Mouse (Mus musculus): Measurements from ENCODE around the gene Scd4.
A peak's percentile ranks its signal among the peaks of the same experiment; 100 is the strongest.

The Scd4 gene

DNA sequence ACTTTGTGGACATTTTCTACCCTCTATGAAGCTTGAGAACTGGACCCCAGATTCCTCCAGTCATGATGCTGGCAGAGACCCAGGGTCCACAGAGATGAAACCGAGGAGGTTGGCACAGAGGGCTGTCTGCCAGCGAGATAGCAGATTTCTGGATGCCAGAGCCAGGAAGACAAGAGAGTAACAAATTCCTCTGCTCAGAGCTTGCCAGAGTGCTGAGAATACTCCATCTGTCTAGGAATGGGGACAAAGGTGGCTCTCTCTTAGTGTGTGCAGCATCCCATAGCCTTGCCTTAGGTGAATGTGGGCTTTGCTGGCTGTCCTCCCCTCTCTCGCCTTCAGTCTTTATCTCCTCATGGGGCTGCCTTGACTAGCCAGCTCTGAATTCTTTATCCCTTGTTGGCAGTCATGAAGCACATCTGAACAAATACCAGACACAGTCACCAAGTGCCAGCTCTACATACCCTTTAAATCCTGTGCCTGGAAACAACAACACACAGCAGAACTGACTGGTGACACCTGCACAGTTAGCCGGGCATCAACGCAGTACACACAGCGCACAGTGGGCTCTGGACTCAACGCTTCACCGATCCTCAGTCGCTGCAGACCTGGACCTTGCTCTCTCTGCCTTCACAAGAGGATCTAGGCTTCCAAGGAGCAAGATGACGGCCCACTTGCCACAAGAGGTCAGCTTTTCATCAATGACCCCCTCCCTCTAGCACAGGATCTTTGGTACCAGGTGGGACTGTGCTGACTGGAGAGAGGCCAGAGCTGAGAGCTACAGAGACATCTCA lies at the start of gene Scd4:
TSS of gene Scd4 (plus strand) at position 260 of the 791 bp plus-strand sequence.
- DNase-seq (ENCODE audit: low read depth, low spot score): peak; percentile 75

DNA sequence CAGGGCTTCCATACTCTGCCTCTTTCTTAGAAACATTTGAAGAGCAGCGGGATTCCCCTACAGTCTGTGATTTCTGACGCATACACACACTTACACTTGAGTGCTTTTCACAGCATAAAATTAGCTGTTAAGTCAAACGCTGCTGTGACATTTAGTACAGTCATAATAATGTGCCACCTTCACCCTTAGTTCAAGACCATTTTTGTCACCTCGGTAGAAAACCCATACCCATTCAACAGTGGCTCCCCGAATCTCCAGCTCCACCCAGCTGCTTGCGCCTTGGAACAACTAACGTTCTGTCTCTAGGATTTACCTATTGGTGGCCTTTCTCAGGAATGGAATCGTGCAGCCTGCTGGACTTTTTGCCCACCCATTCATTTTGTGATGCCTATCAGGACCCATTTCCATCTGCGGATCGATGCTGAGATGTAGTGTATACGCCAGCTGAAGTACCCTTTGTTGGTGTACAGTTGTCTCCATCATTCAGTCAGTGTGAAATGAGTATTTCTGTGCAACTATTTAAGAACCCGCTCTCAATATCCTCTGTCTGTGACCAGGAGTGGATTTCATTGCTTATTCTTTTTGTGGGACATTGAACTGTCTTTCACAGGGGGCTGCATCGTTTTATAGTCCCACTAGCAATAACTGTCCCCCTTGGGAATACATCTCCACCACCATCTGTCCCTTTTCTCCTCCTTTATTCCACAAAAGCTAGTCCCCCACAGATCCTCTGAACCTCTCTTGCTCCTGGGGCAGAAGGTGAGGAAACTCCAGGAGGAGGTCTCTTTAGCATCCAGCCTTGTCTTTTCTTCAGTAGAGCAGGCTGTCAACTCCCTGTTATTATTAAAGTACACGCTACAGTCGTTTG lies 49.5 kb upstream of the Scd4 start:
- DNase-seq (ENCODE audit: low read depth, low spot score): no peak

DNA sequence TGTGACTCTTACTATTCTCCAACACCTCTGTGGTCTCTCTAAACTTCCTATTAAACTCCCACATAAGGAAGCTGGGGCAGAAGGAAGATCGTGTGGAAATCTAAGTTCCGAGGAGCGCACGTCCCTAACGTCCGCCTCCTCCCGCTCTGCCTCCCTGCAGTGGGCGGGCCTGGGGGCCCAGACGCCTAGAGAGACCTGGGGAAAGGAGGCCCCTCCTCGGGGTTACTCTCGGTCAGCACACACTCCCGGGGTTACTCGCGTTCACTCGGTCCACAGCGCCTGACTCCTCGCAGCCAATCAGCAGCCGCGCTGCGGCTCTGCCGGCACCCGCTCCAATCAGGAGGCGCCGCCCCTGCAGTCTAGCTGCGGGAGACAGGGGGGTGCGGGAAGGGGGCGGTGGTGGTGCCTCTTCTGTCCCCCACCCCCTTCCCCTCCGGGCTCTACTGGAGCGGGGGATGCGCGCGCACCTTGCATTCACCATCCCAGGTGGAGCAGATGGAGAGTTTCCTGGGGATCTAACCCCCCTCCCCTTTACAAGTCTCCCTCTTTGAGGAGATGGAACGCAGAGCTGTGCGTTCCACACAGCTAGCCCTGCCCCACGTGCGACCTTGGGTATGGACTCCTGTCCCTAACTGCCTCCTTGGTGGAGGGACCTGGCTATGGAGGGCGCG lies 48.7 kb upstream of the Scd4 start:
- DNase-seq (ENCODE audit: low read depth, low spot score): peak; percentile 88

DNA sequence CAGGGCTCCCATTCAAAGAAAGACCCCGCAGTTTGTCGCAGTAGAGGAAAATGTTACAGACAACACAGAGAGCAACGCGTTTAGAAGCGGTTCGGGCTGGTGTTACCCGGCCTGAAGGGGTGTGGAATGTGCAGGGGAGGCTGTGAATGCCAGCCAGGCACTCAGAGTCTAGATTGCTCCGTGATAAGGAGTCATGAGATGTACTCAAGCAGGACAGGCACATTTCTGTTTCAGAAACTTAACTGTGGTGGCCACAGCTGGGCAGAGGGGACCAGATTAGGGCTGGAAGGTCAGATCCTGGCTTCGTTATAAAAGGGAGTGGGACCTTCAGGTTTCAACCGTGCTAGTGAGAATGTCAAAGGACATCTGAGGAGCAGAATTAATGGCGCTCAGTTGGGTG lies 48.2 kb upstream of the Scd4 start:
- no peak for DNase-seq (ENCODE audit: low read depth, low spot score)

DNA sequence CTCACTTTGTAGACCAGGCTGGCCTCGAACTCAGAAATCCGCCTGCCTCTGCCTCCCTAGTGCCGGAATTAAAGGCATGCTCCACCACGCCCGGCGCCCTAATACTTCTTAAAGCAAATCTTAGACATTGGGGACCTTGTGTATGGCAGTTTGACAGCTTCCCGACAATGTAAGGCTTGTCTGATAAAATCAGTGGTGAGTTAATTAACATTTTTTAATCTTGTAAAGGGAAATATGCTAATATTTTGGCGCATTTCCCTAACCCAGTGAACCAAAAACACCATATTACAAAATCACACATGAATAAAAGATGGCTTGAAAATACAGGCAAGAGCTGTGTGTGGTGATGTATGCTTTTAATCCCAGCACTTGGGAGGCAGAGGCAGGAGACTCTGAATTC lies 47.3 kb upstream of the Scd4 start:
- DNase-seq (ENCODE audit: low read depth, low spot score): no peak

- no peak for DNase-seq (ENCODE audit: low read depth, low spot score)
These were observed 46.8 kb upstream of the Scd4 start for GRCm38 (mm10) chr19:44286109-44286508.

- no peak for DNase-seq (ENCODE audit: low read depth, low spot score)
These were observed 45.3 kb upstream of the Scd4 start for GRCm38 (mm10) chr19:44287415-44288110.

DNA sequence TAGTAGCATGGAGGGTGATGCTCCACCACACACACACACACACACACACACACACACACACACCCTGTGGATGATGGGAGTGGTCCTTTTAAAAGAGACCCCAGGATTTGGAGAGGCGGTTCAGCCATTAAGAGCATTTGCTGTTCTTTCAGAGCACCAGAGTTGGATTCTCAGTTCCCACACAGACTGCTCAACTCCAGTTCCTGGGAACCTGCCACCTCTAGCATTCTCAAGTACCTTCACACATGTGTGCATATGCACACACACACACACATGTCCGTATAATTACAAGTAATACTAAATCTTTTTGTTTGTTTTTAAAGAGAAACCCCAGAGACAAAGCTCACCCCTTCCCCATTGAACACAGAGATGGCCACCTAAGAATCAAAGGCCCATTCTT lies 40.8 kb upstream of the Scd4 start:
- DNase-seq (ENCODE audit: low read depth, low spot score): no peak

DNA sequence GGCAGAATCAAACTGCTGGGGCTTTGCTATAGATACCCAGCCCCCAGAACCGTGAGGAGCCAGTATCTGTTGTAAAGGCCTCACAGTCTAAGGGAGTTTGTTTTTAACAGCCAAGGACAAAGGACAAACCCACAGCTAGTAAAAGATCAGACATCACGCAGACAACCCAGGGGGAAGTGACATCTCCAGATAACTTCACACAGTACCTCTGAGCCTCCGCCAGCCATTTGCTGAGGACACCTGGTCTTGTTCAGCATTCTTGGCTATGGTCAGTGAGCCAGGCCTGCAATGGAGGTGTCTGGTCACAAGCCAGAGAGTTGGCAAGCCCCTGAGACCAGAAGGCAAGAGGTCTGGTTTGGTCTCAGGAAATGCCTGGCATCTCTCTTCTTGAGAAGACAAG lies 40.4 kb upstream of the Scd4 start:
- DNase-seq (ENCODE audit: low read depth, low spot score): no peak

DNA sequence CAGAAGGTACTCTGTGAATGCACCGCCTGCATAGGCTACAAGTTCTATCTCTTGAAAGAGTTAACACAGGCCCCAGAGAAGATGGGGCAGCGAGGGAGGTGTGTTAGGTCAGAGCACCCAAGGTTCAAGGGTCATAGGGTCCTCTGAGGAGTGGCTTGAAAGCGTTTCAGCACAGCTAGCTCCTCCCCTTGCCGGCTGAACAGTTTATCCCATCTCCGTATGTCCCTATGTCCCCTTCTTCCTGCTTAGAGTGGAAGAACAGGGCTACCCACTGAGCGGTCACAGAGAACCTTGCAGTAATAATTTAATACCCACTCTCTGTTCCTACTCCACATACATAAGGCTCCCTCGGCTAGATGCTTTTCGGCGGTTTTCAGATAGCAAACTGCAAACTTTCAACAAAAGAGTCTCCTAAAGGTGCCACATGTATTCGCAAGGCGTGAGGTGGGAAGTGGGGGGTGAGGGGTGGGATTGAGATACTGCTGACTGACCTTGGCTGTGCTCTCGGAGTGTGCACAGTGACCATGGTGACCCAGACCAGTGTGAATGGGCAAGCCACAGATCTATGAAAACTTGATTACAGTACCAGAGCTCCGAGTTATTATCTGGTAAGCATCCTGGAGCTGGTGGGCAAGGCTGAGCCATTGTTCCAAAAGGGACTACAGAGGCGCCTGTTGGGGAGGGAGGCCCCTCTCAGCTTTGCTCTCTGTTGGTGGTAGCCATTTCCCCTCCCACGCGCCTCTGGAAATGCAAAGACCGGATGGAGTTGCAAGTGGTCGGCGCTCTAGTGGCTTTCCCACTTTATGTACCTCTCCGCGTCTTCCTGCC lies 39.7 kb upstream of the Scd4 start, which contains the start of gene Scd2:
TSS of gene Scd2 (plus strand) at position 734 of the 828 bp plus-strand sequence.
- no peak for DNase-seq (ENCODE audit: low read depth, low spot score)

DNA sequence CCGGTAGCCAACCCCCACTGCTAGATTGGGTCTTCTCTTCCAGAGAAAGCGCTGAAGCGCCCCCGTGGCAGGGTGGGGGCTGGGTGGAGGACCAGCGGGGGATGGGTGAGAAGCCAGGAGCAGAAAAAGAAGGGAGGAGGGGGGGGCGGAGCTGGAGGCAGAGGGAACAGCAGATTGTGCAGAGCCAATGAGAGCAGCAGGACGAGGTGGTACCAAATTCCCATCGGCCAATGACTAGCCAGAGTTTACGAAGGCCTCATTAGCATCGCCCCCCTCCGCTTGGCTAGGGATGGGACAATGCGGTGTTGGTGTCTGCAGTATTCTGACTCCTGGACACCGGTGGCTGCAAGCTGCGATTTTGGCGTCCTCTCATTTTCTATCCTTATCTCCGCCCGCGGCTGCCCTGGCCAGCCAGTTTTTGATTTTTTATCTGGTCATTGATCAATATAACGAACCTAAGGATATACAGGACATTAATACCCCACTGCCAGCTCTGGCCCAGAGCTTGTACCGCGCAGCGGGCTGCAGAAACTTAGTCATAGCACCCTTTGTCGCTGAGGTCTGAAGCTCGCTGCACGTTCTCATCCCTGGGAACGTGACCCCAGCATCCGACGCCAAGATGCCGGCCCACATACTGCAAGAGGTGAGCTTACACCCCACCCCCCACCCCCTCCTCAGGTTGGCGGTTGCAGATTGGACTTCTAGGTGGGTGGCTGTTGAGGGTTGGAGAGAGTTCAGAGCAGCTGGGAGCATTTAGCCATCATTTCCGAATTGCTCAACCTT lies 38.9 kb upstream of the Scd4 start:
- peak; percentile 99 for DNase-seq (ENCODE audit: low read depth, low spot score)

- peak; percentile 96 for DNase-seq (ENCODE audit: low read depth, low spot score)
These were observed 38.3 kb upstream of the Scd4 start for GRCm38 (mm10) chr19:44294588-44295041.

GRCm38 (mm10) chr19:44295251-44295650 lies 37.6 kb upstream of the Scd4 start:
- DNase-seq (ENCODE audit: low read depth, low spot score): peak; percentile 98

GRCm38 (mm10) chr19:44295741-44296140 lies 37.2 kb upstream of the Scd4 start:
- peak; percentile 94 for DNase-seq (ENCODE audit: low read depth, low spot score)

GRCm38 (mm10) chr19:44296186-44296585 lies 36.7 kb upstream of the Scd4 start:
- DNase-seq (ENCODE audit: low read depth, low spot score): no peak

GRCm38 (mm10) chr19:44297068-44297760 lies 35.7 kb upstream of the Scd4 start:
- no peak for DNase-seq (ENCODE audit: low read depth, low spot score)

- DNase-seq (ENCODE audit: low read depth, low spot score): no peak
These were observed 35.0 kb upstream of the Scd4 start for GRCm38 (mm10) chr19:44297862-44298261.

DNA sequence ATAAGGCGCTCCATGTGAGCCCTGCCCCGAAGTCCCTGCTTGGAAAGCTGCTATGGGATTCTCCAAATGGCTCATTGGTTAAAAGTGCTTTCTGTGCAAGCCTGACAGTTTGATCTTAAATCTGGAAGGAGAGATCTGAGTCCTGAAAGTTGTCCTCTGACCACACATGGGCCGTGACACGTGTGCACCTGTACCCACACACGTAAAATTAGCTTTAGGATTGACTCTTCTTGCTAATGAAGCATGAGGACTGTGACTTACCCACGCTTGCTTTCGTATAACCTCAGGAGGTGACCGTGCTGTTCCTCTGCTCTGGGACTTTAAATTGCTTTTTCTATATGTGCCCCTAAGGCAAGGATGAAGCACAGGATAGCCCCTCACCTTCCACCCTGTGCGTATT lies 33.8 kb upstream of the Scd4 start:
- DNase-seq (ENCODE audit: low read depth, low spot score): no peak

- DNase-seq (ENCODE audit: low read depth, low spot score): no peak
These were observed 33.0 kb upstream of the Scd4 start for GRCm38 (mm10) chr19:44299902-44300301.

Measured in 3T3-L1 (cell line).